Mouse (Mus musculus) gastrocnemius, postnatal 14 days (tissue): ENCODE results near the gene Fez1. TPM values are rescaled to one million over a fixed set of nuclear protein-coding genes. Genes with fewer than 3 reads are reported as not detected.

ENCODE experiments used
- DNase-seq: peaks from one replicate; pipeline ENCODE4 v3.0.0; 2021; ENCODE audit warnings: mixed read lengths
- intact Hi-C: fragments of 180-260 bp; cut with DNase I; formaldehyde crosslinking; loops from one replicate; pipeline ENCODE4 v1.15.1; 2025; ENCODE audit warnings: low total_unique reads
- total RNA-seq, 2 experiments: library from RNA; stranded (reverse); gene quantifications; 2 replicates each; pipeline ENCODE4 v1.2.3; 2021

Fez1 gene
- total RNA-seq, 2 experiments from 2014 or later: 2.3 to 3.7 TPM

GRCm38 (mm10) chr9:36882034-36882745 is 60.5 kb downstream of the Fez1 start:
- no peak for DNase-seq
- intact Hi-C loops: loop anchor here (10.0 kb wide), 1 partner anchor 87 kb away; the partner anchor contains the start of gene Ei24

GRCm38 (mm10) chr9:36883569-36883968 is 61.9 kb downstream of the Fez1 start:
- intact Hi-C loops: loop anchor here (10.0 kb wide), 1 partner anchor 89 kb away; the partner anchor contains the start of gene Ei24
- no peak for DNase-seq

GRCm38 (mm10) chr9:36885237-36885636 is 63.6 kb downstream of the Fez1 start:
- DNase-seq: no peak
- intact Hi-C loops: loop anchor here (10.0 kb wide), 1 partner anchor 90 kb away; the partner anchor contains the start of gene Ei24

GRCm38 (mm10) chr9:36890552-36890951 is 68.9 kb downstream of the Fez1 start:
- intact Hi-C loops: no loop called here
- DNase-seq: peak; percentile 32

- intact Hi-C loops: no loop called here
- no peak for DNase-seq
Measured at GRCm38 (mm10) chr9:36893413-36893990, 71.8 kb downstream of the Fez1 start.

GRCm38 (mm10) chr9:36894242-36894641 is 72.6 kb downstream of the Fez1 start:
- no peak for DNase-seq
- intact Hi-C loops: no loop called here

- intact Hi-C loops: no loop called here
- DNase-seq: peak; percentile 75
Measured at GRCm38 (mm10) chr9:36895009-36895693, 73.5 kb downstream of the Fez1 start.

- DNase-seq: peak; percentile 60
- intact Hi-C loops: no loop called here
Measured at GRCm38 (mm10) chr9:36898560-36898959, 76.9 kb downstream of the Fez1 start.

- intact Hi-C loops: no loop called here
- DNase-seq: no peak
Measured at GRCm38 (mm10) chr9:36900464-36900863, 78.8 kb downstream of the Fez1 start.

- intact Hi-C loops: no loop called here
- DNase-seq: no peak
Measured at GRCm38 (mm10) chr9:36905452-36905851, 83.8 kb downstream of the Fez1 start.

GRCm38 (mm10) chr9:36916362-36916761 is 94.7 kb downstream of the Fez1 start:
- intact Hi-C loops: loop anchor here (5.0 to 10.0 kb wide), 2 partner anchors 48 to 311 kb away; no protein-coding TSS in a partner anchor
- peak; percentile 80 for DNase-seq

- intact Hi-C loops: loop anchor here (5.0 to 10.0 kb wide), 2 partner anchors 48 to 310 kb away; no protein-coding TSS in a partner anchor
- peak; percentile 56 for DNase-seq
Measured at GRCm38 (mm10) chr9:36916915-36917314, 95.3 kb downstream of the Fez1 start.

GRCm38 (mm10) chr9:36918582-36918981 is 96.9 kb downstream of the Fez1 start:
- no peak for DNase-seq
- intact Hi-C loops: loop anchor here (5.0 to 10.0 kb wide), 2 partner anchors 46 to 309 kb away; no protein-coding TSS in a partner anchor

GRCm38 (mm10) chr9:36919472-36919871 is 97.8 kb downstream of the Fez1 start:
- intact Hi-C loops: loop anchor here (5.0 to 10.0 kb wide), 2 partner anchors 45 to 308 kb away; no protein-coding TSS in a partner anchor
- DNase-seq: no peak

- intact Hi-C loops: no loop called here
- DNase-seq: no peak
Measured at GRCm38 (mm10) chr9:36921718-36922415, 100.2 kb downstream of the Fez1 start.

- no peak for DNase-seq
- intact Hi-C loops: no loop called here
Measured at GRCm38 (mm10) chr9:36923753-36924152, 102.1 kb downstream of the Fez1 start.
